Mouse (Mus musculus) kidney, postnatal 0 days (tissue): Measurements from ENCODE around the gene Nrap. TPM values are rescaled to one million over a fixed set of nuclear protein-coding genes. Genes with fewer than 3 reads are reported as not detected.

Experiments used
- ATAC-seq: fragments of 200-750 bp; cut with Nextera tagmentation; replicated peaks from 2 replicates; pipeline ENCODE4 v1.8.0; 2017; ENCODE audit warnings: low read depth, moderate number of reproducible peaks, moderate TSS enrichment, moderate library complexity; ENCODE audit not compliant: low FRiP score
- DNase-seq: peaks from one replicate; pipeline ENCODE4 v3.0.0-alpha.2; 2016; ENCODE audit warnings: low spot score
- H3K27ac ChIP-seq: fragments of 300-500 bp; sonication (generic); 2 replicates; pipeline ENCODE4 v1.5.1; 2014; ENCODE audit warnings: mild to moderate bottlenecking
- H3K27me3 ChIP-seq: fragments of 300-500 bp; sonication (generic); 2 replicates; pipeline ENCODE4 v1.6.1; 2014; ENCODE audit warnings: low read length, mixed read lengths; ENCODE audit not compliant: insufficient read depth
- H3K36me3 ChIP-seq: fragments of 300-500 bp; sonication (generic); 2 replicates; pipeline ENCODE4 v1.6.1; 2014; ENCODE audit warnings: low read length, mixed read lengths; ENCODE audit not compliant: insufficient read depth
- H3K4me1 ChIP-seq: fragments of 300-500 bp; sonication (generic); replicated peaks from 2 replicates; pipeline ENCODE4 v1.6.1; 2014; ENCODE audit warnings: antibody characterized with exemption, low read length, mixed read lengths; ENCODE audit not compliant: insufficient read depth
- H3K4me2 ChIP-seq: fragments of 300-500 bp; sonication (generic); 2 replicates; pipeline ENCODE4 v1.6.1; 2014; ENCODE audit warnings: mild to moderate bottlenecking, low read length, moderate library complexity, mixed read lengths
- H3K4me3 ChIP-seq: fragments of 300-500 bp; sonication (generic); replicated peaks from 2 replicates; pipeline ENCODE4 v1.5.1; 2014; ENCODE audit warnings: low read depth, low read length
- H3K9ac ChIP-seq: fragments of 300-500 bp; sonication (generic); 2 replicates; pipeline ENCODE4 v1.6.1; 2014; ENCODE audit warnings: low read depth, low read length
- H3K9me3 ChIP-seq: fragments of 300-500 bp; sonication (generic); replicated peaks from 2 replicates; pipeline ENCODE4 v1.6.1; 2016; ENCODE audit warnings: low read length, inconsistent platforms, mixed read lengths
- CTCF ChIP-seq: IDR thresholded peaks from 2 replicates; pipeline ENCODE4 v1.5.1; 2016; ENCODE audit warnings: antibody characterized with exemption, low read depth, mild to moderate bottlenecking, moderate library complexity
- WGBS: fragments of 180-500 bp; shearing (Covaris S2); extraction: QIAGEN DNeasy Blood & Tissue Kit; methylation state at CpG from one replicate; pipeline ENCODE4 v1.1.7; 2014; 5-methylcytosine and 5-hydroxymethylcytosine counted together
- polyA plus RNA-seq: library from polyadenylated mRNA; unstranded; fragments of >200 nt; fragmentation: Nextera tagmentation; extraction: Ambion mirVana; gene quantifications from 2 replicates; pipeline ENCODE4 v1.2.1, GENCODE M21; 2015

Nrap gene
- polyA plus RNA-seq, 1 experiment from 2014 or later: 0.41 TPM

GRCm38 (mm10) chr19:56278366-56278765, 111.5 kb downstream of the Nrap start:
- no peak overlapping the region for H3K27ac ChIP-seq
- 81% methylated on average over 11 of the region's 11 CpGs for WGBS
- no peak overlapping the region for H3K4me2 ChIP-seq
- ATAC-seq (no peak), DNase-seq (no peak)
- TF ChIP-seq CTCF: no peak
- no peaks in the 10 kb centered on the region for H3K36me3 ChIP-seq
- H3K4me1 ChIP-seq: no peaks in the 10 kb centered on the region
- no peaks in the 10 kb centered on the region for H3K9me3 ChIP-seq
- no peaks in the 10 kb centered on the region for H3K27me3 ChIP-seq
- no peak overlapping the region for H3K4me3 ChIP-seq
- H3K9ac ChIP-seq: no peak overlapping the region

- Histone ChIP-seq H3K27me3 (no peaks in the 10 kb centered on the region), H3K27ac (no peak overlapping the region), H3K9ac (no peak overlapping the region), H3K4me2 (no peak overlapping the region), H3K9me3 (no peaks in the 10 kb centered on the region), H3K36me3 (no peaks in the 10 kb centered on the region), H3K4me3 (no peak overlapping the region), H3K4me1 (no peaks in the 10 kb centered on the region)
- WGBS: 73% methylated on average over 4 of the region's 4 CpGs
- DNase-seq (no peak), ATAC-seq (no peak)
- no peak for TF ChIP-seq CTCF
These were observed 111.9 kb downstream of the Nrap start for GRCm38 (mm10) chr19:56277951-56278350.

GRCm38 (mm10) chr19:56277140-56277804, 112.6 kb downstream of the Nrap start:
- no peak overlapping the region for H3K27ac ChIP-seq
- no peak overlapping the region for H3K4me3 ChIP-seq
- no peaks in the 10 kb centered on the region for H3K27me3 ChIP-seq
- WGBS: 59% methylated on average over 3 of the region's 3 CpGs
- H3K4me2 ChIP-seq: no peak overlapping the region
- H3K36me3 ChIP-seq: no peaks in the 10 kb centered on the region
- no peak for DNase-seq
- no peaks in the 10 kb centered on the region for H3K9me3 ChIP-seq
- no peaks in the 10 kb centered on the region for H3K4me1 ChIP-seq
- no peak overlapping the region for H3K9ac ChIP-seq
- TF ChIP-seq CTCF: peak; percentile 58
- ATAC-seq: no peak

- 59% methylated on average over 8 of the region's 8 CpGs for WGBS
- no peaks in the 10 kb centered on the region for H3K9me3 ChIP-seq
These were observed 117.8 kb downstream of the Nrap start for GRCm38 (mm10) chr19:56272081-56272480.

More at GRCm38 (mm10) chr19:56272081-56272480, 117.8 kb downstream of the Nrap start:
- Histone ChIP-seq H3K4me2 (no peak overlapping the region), H3K9ac (no peak overlapping the region), H3K27me3 (no peaks in the 10 kb centered on the region), H3K36me3 (no peaks in the 10 kb centered on the region), H3K4me3 (no peak overlapping the region), H3K4me1 (no peaks in the 10 kb centered on the region), H3K27ac (no peak overlapping the region)
- ATAC-seq (no peak), DNase-seq (peak; percentile 26)
- no peak for TF ChIP-seq CTCF

Other genes with a start within 250 kb of the Nrap start
- 50.5 and 57.9 TPM in 2 replicates for gene Habp2, start 102.9 kb downstream of the Nrap start, polyA plus RNA-seq
- 24.2 and 28.6 TPM in 2 replicates for gene Casp7, start 7.1 kb upstream of the Nrap start, polyA plus RNA-seq
- gene Plekhs1, start 71.6 kb upstream of the Nrap start, polyA plus RNA-seq: 1.7 and 1.8 TPM in 2 replicates
- gene Dclre1a, start 158.2 kb upstream of the Nrap start, polyA plus RNA-seq: 17.1 and 18.3 TPM in 2 replicates
- gene Nhlrc2, start 158.2 kb upstream of the Nrap start, polyA plus RNA-seq: 11.5 and 12.4 TPM in 2 replicates